Mouse (Mus musculus) sigmoid colon, adult 10 weeks (tissue): ENCODE results near the gene Zfp108. TPM values are rescaled to one million over a fixed set of nuclear protein-coding genes. Genes with fewer than 3 reads are reported as not detected.

Source experiments
- polyA plus RNA-seq: library from polyadenylated mRNA; stranded (reverse); fragments of 350-450 nt; fragmentation: Illumina TruSeq; extraction: RNeasy Lipid Tissue Mini Kit (QIAGEN cat#74804); gene quantifications from one replicate; pipeline ENCODE4 v1.2.3, GENCODE M21; 2014; ENCODE audit warnings: low read depth, low replicate concordance

Zfp108 gene
- 2.7 TPM for polyA plus RNA-seq

DNA sequence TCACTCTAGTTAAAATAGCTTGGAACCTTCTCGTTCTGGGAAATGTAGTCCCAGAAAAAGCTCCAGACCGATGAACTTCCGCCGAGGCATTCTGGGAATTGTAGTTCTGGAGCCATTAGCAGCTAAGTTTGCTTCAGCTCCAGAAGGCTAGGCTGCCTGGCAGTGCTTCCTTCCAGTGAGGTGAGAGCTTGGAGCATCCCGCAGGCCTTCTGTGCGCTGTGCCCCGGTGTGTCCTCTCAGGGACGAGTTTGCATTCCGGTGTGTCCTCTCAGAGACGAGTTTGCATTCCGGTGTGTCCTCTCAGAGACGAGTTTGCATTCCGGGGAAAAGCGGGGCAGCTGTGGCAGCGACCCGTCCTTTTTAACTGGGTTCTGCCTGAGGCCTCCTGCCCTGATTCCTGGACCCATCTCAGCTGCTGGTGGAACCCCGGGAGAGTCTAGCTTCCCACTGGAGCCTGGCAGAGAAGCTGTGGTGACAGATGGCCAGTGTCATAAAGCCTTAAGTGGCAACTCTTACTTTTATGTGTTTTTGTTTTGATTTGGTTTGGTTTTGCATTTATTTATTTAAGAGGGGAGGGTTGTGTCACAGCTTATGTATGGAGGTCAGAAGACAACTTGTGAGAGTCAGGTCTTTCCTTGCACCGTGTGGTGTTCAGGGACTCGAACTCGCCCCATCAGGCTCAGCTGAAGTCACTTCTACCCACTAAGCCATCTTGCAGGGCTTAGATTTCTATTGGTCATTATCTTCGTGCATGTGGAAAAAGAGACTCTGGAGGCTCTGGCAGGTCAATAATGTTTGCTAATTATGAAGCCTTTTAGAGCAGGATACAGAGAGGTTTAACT, at the start of gene Zfp108:
Zfp108 (plus strand) TSS at position 162 of the 842 bp plus-strand sequence.

GRCm38 (mm10) chr7:24211343-24211742, 43.3 kb upstream of the Zfp108 start, which contains the start of gene Zfp111:
Gene Zfp111 (minus strand): TSS chr7:24211443.

GRCm38 (mm10) chr7:24237040-24237791, 17.4 kb upstream of the Zfp108 start, which contains the start of gene Zfp109:
Gene Zfp109 (minus strand): TSS chr7:24237560.

GRCm38 (mm10) chr7:24270288-24270672, 15.7 kb downstream of the Zfp108 start, which contains the start of gene Zfp93:
Gene Zfp93 (plus strand): TSS chr7:24270420.

GRCm38 (mm10) chr7:24300771-24301282, 46.2 kb downstream of the Zfp108 start, which contains the start of gene Zfp61:
Gene Zfp61 (minus strand): TSS chr7:24301232.

Other genes with a start within 250 kb of the Zfp108 start
- gene Vmn1r183, start 201.5 kb upstream of the Zfp108 start, polyA plus RNA-seq: not detected
- gene Zfp180, start 172.9 kb upstream of the Zfp108 start, polyA plus RNA-seq: 12.2 TPM
- 1.7 TPM for gene Zfp112, start 142.5 kb upstream of the Zfp108 start, polyA plus RNA-seq
- 7.3 TPM for gene Zfp235, start 120.6 kb upstream of the Zfp108 start, polyA plus RNA-seq
- 0.50 TPM for gene Zfp114, start 79.7 kb upstream of the Zfp108 start, polyA plus RNA-seq
- gene Zfp111, start 43.4 kb upstream of the Zfp108 start, polyA plus RNA-seq: 9.3 TPM
- 3.1 TPM for gene Zfp109, start 17.2 kb upstream of the Zfp108 start, polyA plus RNA-seq
- gene Zfp93, start 15.6 kb downstream of the Zfp108 start, polyA plus RNA-seq: 3.0 TPM
- 6.9 TPM for gene Zfp61, start 46.4 kb downstream of the Zfp108 start, polyA plus RNA-seq
- 0.85 TPM for gene Zfp94, start 61.9 kb downstream of the Zfp108 start, polyA plus RNA-seq
- not detected for gene Tescl, start 79.1 kb downstream of the Zfp108 start, polyA plus RNA-seq
- not detected for gene Lypd5, start 94.4 kb downstream of the Zfp108 start, polyA plus RNA-seq
- 1.0 TPM for gene Kcnn4, start 115.5 kb downstream of the Zfp108 start, polyA plus RNA-seq
- not detected for gene Smg9, start 144.8 kb downstream of the Zfp108 start, polyA plus RNA-seq
- gene Irgc1, start 197.5 kb downstream of the Zfp108 start, polyA plus RNA-seq: not detected
- 1.7 TPM for gene Plaur, start 207.7 kb downstream of the Zfp108 start, polyA plus RNA-seq
- 0.19 TPM for gene Cadm4, start 227.2 kb downstream of the Zfp108 start, polyA plus RNA-seq